Mouse (Mus musculus) c-Kit-positive CD71-negative TER-119-negative erythroid progenitor cells, embryonic 14.5 days (primary cell): Measurements from ENCODE around the gene Slc16a11.
A peak's percentile ranks its signal among the peaks of the same experiment; 100 is the strongest.

Experiments used
- DNase-seq: peaks from one replicate; pipeline ENCODE4 v3.0.0-alpha.2; 2013; ENCODE audit warnings: low read depth

The Slc16a11 gene

GRCm38 (mm10) chr11:70225798-70226601, 13.4 kb downstream of the Slc16a11 start:
- no peak for DNase-seq

DNA sequence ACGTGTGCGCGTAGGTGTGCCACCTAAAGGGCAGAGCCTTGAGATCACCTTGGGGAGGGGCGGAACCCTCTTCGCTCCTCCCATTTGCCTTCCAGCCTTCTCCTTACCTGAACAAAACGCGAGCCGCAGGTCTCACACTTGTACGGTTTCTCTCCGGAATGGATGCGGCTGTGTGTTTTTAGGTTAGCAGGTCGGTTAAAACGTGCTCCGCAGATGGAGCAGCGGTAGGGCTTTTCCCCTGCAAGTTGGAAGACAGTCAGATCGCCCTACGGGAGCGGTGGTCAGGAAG, 14.0 kb downstream of the Slc16a11 start:
- no peak for DNase-seq

DNA sequence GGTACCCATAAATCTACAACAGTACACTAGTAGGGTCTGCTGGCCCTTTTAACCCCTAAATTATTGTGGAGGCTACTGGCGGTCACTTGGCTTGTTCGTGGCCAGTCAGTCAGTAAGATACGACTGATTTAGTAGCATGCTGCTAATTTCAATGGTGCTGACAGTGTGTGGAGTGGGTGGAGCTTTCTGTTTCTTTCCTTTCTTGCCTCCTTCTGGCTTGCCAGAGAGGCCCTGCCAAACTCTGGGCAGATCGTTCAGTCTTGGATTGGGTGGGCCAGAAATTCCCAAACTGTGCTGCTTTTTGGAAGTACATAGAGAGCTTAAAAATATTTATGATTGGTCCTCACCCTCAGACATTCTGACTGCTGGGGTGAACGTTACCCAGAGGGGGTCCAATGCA, 14.6 kb downstream of the Slc16a11 start:
- DNase-seq = no peak

GRCm38 (mm10) chr11:70227661-70228245, 15.2 kb downstream of the Slc16a11 start:
- DNase-seq = no peak

DNA sequence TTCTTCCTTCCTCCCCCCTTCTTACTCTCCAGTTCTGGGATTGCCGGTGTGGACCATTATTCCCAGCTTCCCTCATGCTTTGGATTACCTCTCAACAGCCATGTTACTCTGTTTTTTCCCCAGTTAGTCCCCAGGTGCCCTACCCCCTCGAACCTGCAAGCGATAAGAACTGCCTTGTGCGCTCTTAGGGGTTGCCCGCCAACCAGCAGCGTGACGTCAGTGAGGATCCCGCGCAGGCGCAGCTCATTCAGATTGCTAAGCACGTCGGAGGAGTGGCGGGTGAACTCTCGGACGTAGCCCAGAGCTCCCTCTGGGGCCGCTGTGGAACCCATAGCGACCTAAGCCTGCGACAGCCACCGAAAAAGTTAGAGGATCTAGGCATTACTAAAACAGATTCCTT, 16.3 kb downstream of the Slc16a11 start:
- peak; percentile 78 for DNase-seq

GRCm38 (mm10) chr11:70229260-70230010, 16.9 kb downstream of the Slc16a11 start, which contains the start of gene Bcl6b:
TSS of gene Bcl6b (minus strand) at chr11:70229798.
- DNase-seq = no peak

- DNase-seq = peak; percentile 84
These were observed 17.7 kb downstream of the Slc16a11 start for GRCm38 (mm10) chr11:70230239-70230727.

DNA sequence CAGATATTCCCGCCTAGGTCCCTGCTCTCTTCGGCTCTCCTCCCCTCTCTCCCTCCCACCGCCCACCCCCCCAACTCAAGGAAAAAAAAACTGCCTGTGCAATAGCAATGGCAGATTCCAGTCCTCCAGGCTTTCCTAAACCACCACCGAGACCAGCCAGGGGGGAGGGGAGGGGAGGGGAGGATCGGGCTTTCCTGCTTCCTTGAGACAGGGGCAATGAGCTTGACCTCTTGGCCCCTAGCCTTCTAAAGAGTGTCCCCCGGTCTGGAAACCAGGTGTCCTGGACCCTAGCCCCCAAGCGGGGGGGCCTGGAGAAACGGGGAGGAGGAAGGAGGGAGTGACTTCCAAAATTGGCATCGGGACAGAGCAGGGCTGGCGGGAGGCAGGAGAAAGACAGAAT, 20.0 kb downstream of the Slc16a11 start:
- DNase-seq = no peak

DNA sequence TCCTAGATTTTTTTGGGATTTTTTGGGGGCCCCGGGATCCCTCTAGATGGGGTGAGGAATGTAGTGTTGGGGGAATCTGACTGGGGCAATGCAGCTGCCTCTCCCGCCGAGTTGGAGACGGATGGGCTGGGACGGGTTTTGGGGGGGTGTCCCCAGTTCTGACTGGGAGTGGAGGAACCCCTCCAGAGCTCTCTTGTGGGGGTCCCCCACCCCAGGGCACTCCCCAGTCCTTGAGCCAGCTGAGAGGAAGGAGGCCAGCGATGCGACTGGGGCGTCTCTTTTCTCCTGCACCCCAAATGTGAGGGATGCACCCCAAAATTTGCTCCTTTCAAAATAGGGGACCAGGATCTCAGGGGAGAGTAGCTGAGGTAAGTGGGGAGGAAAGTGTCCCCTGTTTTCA, 20.5 kb downstream of the Slc16a11 start:
- DNase-seq = no peak

- no peak for DNase-seq
These were observed 21.5 kb downstream of the Slc16a11 start for GRCm38 (mm10) chr11:70234037-70234436.

- DNase-seq = no peak
These were observed 21.9 kb downstream of the Slc16a11 start for GRCm38 (mm10) chr11:70234497-70234896.

GRCm38 (mm10) chr11:70235254-70235900, 22.8 kb downstream of the Slc16a11 start:
- DNase-seq = no peak

DNA sequence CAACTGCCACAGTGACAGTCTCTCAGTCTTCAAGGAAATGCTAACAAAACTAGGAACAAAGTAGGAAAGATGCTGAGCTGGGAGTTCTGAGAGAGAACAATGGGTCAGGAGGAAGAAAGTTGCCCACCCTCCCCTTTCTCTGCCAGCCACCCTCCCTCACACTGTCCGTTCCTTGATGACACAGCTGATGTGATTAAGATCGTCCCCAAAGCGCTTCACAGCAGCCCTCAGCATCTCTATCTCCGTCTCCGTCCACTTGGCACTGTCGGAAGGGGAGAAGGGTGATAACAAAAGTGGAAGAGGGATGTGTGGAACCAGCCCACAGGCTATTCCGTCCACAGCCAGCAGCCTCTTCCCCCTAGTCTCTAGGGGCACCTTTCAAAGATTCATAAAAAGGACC, 24.2 kb downstream of the Slc16a11 start:
- no peak for DNase-seq

- DNase-seq = peak; percentile 94
These were observed 25.1 kb downstream of the Slc16a11 start, which contains the start of gene 0610010K14Rik for GRCm38 (mm10) chr11:70237457-70238167. TSS of gene 0610010K14Rik (minus strand) at chr11:70237914.

GRCm38 (mm10) chr11:70238591-70239440, 26.3 kb downstream of the Slc16a11 start:
- no peak for DNase-seq

DNA sequence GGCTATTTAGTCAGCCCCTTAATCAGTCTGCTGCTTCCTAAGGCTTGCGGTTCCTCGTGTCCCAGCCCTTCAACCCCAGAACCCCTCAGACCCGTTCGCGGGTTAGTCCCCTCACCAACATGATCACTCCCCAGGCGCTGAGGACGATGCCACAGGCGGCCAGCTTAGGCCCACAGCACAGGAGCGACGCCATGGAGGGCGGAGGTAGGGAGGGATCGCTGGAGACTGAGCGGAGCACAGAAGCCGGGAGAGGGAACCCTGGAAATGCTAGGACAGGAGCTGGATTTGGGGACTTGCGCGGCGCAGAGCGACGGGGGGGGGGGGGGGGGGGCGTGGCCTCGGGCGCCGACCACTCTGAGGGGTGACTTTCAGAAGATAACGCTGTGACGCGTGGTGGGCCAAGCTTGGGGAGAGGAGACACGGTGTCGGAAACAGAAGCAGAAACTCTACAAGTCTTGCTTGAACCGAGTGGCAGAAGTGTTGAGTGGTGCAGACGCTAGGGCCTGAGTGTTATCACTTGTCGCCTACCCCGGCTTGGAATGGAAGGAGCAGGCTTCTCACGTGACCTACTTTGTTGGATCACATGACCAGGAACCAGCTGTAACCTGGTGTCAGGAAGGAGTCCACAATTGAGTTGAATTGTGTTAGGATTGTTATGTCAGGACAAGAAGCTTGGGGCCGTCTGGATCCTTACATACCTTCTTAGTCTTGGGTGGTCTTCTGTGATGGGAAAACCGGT, 27.2 kb downstream of the Slc16a11 start, which contains the start of the genes Gm21988 and Rnasek:
TSS of gene Gm21988 (minus strand) at position 290 of the 739 bp plus-strand sequence.
TSS of gene Rnasek (minus strand) at position 302 of the 739 bp plus-strand sequence.
- peak; percentile 76 for DNase-seq

- no peak for DNase-seq
These were observed 30.0 kb downstream of the Slc16a11 start for GRCm38 (mm10) chr11:70242591-70242990.

DNA sequence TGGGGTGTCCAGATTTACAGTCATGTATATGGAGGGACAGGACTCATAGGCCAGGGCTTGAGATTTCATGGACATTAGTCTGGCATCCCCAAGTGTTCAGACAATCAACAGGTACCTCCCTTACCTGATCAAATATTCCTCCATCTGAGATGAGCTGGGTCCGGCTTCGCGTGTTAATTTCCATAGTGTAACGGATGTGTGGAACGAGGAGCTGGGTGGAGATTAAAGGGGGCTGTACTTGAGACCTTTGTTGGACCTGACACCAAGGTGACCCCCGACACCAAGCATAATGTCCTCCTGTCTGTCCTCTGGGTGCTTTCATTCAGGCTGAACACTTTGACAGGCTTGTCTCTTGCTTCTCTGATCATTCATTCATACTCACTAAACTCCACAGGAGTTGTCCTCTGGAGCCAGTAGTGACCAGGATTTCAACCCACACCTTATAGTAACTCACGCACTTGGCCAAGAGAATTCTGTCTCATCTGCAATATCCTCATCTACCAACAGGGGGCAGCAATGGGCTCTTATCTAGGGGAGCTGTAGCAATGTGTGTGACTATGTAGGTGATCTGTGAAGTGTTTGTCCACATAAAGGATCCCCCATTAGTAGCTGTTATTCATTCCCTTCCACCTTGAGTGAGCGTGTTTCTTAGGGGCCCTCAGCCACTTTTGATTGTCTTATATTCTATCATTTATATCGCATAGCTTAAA, 34.7 kb downstream of the Slc16a11 start:
- DNase-seq = peak; percentile 77

DNA sequence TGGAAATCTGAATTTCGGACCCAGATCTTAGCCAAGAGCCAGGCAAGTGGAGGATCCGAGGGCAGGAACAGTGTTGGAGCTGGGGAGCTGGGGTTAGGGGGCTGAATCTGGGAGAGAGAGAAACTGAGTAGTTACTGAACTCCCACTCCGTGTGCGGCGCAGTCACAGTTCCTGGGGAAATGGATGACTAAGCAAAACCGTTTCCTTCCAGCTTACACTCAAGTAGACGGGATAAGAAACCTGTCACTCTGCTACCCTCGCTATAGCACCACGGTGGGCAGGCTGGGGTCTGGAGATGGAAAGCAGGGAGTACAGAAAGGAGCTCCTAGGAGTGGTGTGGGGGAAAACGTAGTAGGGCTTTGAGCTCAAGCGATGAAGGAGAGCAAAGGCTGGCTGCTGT, 37.6 kb downstream of the Slc16a11 start:
- DNase-seq = no peak
